Mouse (Mus musculus) heart, postnatal 4 days (tissue): ENCODE data around the gene Slc22a4. TPM values are rescaled to one million over a fixed set of nuclear protein-coding genes. Genes with fewer than 3 reads are reported as not detected.

Experiments
- total RNA-seq, 2 experiments: library from RNA; stranded (reverse); gene quantifications; 2 replicates each; pipeline ENCODE4 v1.2.3; 2021

The Slc22a4 gene
- total RNA-seq, 2 experiments from 2014 or later = 0.86 to 1.4 TPM

Other genes starting within 250 kb of the Slc22a4 start
- gene Gm12216, start 168.8 kb downstream of the Slc22a4 start, total RNA-seq = 1 to 10 TPM in 1 of 2 experiments, under 1 TPM in 1; 0.32 to 1.6 TPM
- gene Slc22a5, start 136.4 kb downstream of the Slc22a4 start, total RNA-seq = 10 to 100 TPM; 13.3 to 15.0 TPM
- gene Slc22a21, start 47.8 kb downstream of the Slc22a4 start, total RNA-seq = 1 to 10 TPM; 1.9 to 2.4 TPM
- 10 to 100 TPM; 25.4 to 26.8 TPM for gene Pdlim4, start 40.9 kb upstream of the Slc22a4 start, total RNA-seq
- 10 to 100 TPM; 24.6 to 28.1 TPM for gene P4ha2, start 72.0 kb upstream of the Slc22a4 start, total RNA-seq
- gene Csf2, start 221.6 kb upstream of the Slc22a4 start, total RNA-seq = not detected
- gene Il3, start 239.2 kb upstream of the Slc22a4 start, total RNA-seq = not detected